Mouse (Mus musculus) ES-E14 (cell line): ENCODE measurements around the gene Macrod1. TPM values are rescaled to one million over a fixed set of nuclear protein-coding genes. Genes with fewer than 3 reads are reported as not detected.
A peak's percentile ranks its signal among the peaks of the same experiment; 100 is the strongest.

Experiments used
- DNase-seq: peaks from one replicate; pipeline ENCODE4 v3.0.0-alpha.2; 2013; ENCODE audit warnings: low read depth, low spot score
- H3K27ac ChIP-seq: 2 replicates; pipeline ENCODE4 v1.5.1; 2012; ENCODE audit warnings: low read depth, mild to moderate bottlenecking, low read length, moderate library complexity, mixed read lengths; ENCODE audit not compliant: poor library complexity, insufficient read depth, severe bottlenecking
- H3K36me3 ChIP-seq: 2 replicates; pipeline ENCODE4 v1.6.1; 2012; ENCODE audit warnings: mild to moderate bottlenecking, low read length, moderate library complexity, mixed read lengths; ENCODE audit not compliant: control insufficient read depth, poor library complexity, insufficient read depth, severe bottlenecking
- H3K4me1 ChIP-seq, 2 experiments: fragments of 150-350 bp in 1 of 2; sonication (generic) in 1 of 2; 2 replicates each; pipeline ENCODE4 v1.6.1; 2012; ENCODE audit warnings: low read length in 2 of 2, mild to moderate bottlenecking in 1 of 2, mixed read lengths in 1 of 2; ENCODE audit not compliant: control insufficient read depth in 2 of 2, insufficient read depth in 2 of 2, poor library complexity in 1 of 2
- H3K4me3 ChIP-seq, 2 experiments: fragments of 150-350 bp in 1 of 2; sonication (generic) in 1 of 2; 2 replicates each; pipeline ENCODE4 v1.5.1; 2012; ENCODE audit warnings: low read length in 2 of 2, low read depth in 1 of 2, mild to moderate bottlenecking in 1 of 2, mixed read lengths in 1 of 2; ENCODE audit not compliant: insufficient read depth in 1 of 2, poor library complexity in 1 of 2, severe bottlenecking in 1 of 2
- H3K9ac ChIP-seq: 2 replicates; pipeline ENCODE4 v1.6.1; 2012; ENCODE audit warnings: low read depth, mild to moderate bottlenecking, low read length, mixed read lengths; ENCODE audit not compliant: poor library complexity, insufficient read depth, severe bottlenecking
- H3K9me3 ChIP-seq: fragments of 150-350 bp; sonication (generic); 2 replicates; pipeline ENCODE4 v1.6.1; 2012; ENCODE audit warnings: low read depth, mild to moderate bottlenecking, low read length; ENCODE audit not compliant: control insufficient read depth, insufficient read depth
- CHD2 ChIP-seq: IDR thresholded peaks from 2 replicates; pipeline ENCODE4 v1.6.1; 2014; ENCODE audit warnings: mild to moderate bottlenecking, low read depth, low read length, inconsistent platforms
- HCFC1 ChIP-seq: IDR thresholded peaks from 2 replicates; pipeline ENCODE4 v1.6.1; 2012; ENCODE audit warnings: low read length, inconsistent platforms, borderline replicate concordance; ENCODE audit not compliant: insufficient read depth
- MAFK ChIP-seq: IDR thresholded peaks from 2 replicates; pipeline ENCODE4 v1.6.1; 2014; ENCODE audit warnings: mild to moderate bottlenecking, low read depth, low read length, inconsistent platforms; ENCODE audit not compliant: insufficient read depth
- ZC3H11A ChIP-seq: IDR thresholded peaks from 2 replicates; pipeline ENCODE4 v1.6.1; 2012; ENCODE audit warnings: low read depth, mild to moderate bottlenecking, inconsistent platforms, low read length, borderline replicate concordance
- ZNF384 ChIP-seq: IDR thresholded peaks from 2 replicates; pipeline ENCODE4 v1.6.1; 2012; ENCODE audit warnings: low read depth, low read length, inconsistent platforms
- in situ Hi-C, 2 experiments: fragments of 600-800 bp; cut with MboI; formaldehyde crosslinking; loops; one replicate each; pipeline ENCODE4 v1.15.1; 2025; ENCODE audit warnings: low sequenced_read_pairs in 2 of 2, inconsistent platforms in 1 of 2; ENCODE audit not compliant: unreplicated experiment in 2 of 2
- total RNA-seq: library from RNA; depleted of rRNA; stranded (reverse); fragments of 300-350 nt; gene quantifications from 2 replicates; pipeline ENCODE4 v1.2.3, GENCODE M21; 2012

Gene Macrod1
- total RNA-seq, 1 experiment: 1.4 TPM

DNA sequence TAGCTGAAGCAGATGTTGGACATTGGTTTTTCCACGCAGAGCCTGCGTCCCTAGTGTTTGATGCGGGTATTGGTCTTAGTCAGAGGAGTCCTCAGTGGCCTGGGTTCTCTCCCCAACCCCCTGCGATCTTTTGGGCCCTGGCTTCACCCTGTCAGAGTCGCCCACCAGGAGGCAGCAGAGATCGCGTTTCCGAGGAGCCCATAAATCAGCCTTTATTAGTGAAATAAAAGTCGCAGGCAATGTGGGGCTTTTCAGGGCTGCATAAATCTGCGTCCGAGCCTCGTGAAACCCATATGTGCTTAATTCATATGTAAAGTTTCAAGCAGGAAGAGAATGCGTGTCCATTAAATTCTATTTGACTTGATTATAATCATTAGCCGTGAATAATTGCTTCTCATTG is 11.5 kb downstream of the Macrod1 start:
- peaks cover 2 to 15% of the 10 kb centered on the region in 2 experiments; a peak in 3 of 4 replicates for H3K4me1 ChIP-seq
- in situ Hi-C loops: loop anchor here (10.0 kb wide), 1 partner anchor 127 kb away; no protein-coding TSS in a partner anchor
- no peak overlapping the region for H3K9ac ChIP-seq
- no peak overlapping the region for H3K4me3 ChIP-seq
- no peak overlapping the region for H3K27ac ChIP-seq
- TF ChIP-seq MAFK (no peak), ZNF384 (0 out of 2 replicates have a peak, but pooled peaks have one; percentile 23), HCFC1 (no peak), CHD2 (no peak), ZC3H11A (peak; percentile 76)
- peak; percentile 68 for DNase-seq
- no peaks in the 10 kb centered on the region for H3K36me3 ChIP-seq
- no peaks in the 10 kb centered on the region for H3K9me3 ChIP-seq

- in situ Hi-C loops: loop anchor here (10.0 kb wide), 1 partner anchor 126 kb away; no protein-coding TSS in a partner anchor
Measured at GRCm38 (mm10) chr19:7068661-7069531, 12.3 kb downstream of the Macrod1 start.

DNA sequence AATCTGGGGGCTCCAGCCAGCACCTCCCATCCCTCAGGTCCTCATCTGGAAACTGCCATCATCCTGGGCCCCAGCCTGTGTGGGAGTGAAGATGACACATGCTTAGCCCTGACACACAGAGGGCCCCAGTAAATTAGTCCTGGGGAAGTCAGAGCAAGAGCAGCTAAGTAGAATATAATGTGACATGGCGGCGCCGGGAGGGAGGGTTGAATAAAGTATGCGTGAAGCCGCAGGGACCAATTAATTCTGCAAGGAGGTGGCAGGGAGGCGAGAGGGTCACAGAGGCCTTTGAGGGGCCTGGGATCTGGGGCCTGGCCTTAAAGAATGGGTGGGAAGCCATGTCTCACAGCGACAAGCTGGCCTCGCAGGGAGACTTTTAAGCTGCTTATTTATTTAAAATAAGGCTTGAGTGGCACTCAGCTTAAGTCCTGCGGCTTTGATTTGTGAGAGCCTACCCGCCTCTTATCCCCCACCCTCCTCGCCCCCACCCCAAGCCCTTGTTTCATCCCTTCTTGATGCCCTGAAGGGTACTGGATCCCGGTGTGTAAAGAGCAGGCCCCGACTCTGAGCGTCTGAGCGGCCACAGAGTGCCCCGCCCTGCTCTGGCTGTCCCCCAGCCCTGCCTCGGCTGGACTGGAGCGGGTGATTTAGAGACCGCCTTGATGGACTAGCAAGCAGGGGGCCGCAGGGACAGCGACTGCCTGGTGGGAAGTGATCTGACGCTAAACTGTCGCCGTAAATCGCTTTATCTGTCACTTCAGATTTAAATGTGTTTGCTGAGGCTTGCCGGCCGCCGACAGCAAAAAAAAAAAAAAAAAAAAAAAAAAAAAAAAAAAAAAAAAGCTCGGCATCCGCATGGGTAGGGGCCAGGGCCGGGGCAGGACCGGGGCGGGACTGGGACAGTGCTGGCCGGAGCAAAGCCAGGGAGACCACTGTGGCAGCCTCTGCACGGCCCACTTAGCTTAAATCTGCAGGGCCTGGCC is 13.5 kb downstream of the Macrod1 start:
- Histone ChIP-seq H3K4me3 (0 out of 4 replicates have a peak overlapping the region, but pooled peaks of 1 of the 2 experiments have one; percentile 11), H3K4me1 (peaks cover 2 to 16% of the 10 kb centered on the region in 2 experiments; a peak in 3 of 4 replicates)
- no peak for DNase-seq

More at GRCm38 (mm10) chr19:7068661-7069531, 12.3 kb downstream of the Macrod1 start:
- H3K36me3 ChIP-seq: no peaks in the 10 kb centered on the region
- no peak overlapping the region for H3K4me3 ChIP-seq
- no peaks in the 10 kb centered on the region for H3K9me3 ChIP-seq
- no peak overlapping the region for H3K9ac ChIP-seq
- TF ChIP-seq CHD2 (no peak), ZNF384 (no peak), MAFK (no peak), HCFC1 (no peak), ZC3H11A (no peak)
- no peak overlapping the region for H3K27ac ChIP-seq
- no peak for DNase-seq
- peaks cover 2 to 15% of the 10 kb centered on the region in 2 experiments; a peak in 3 of 4 replicates for H3K4me1 ChIP-seq

DNA sequence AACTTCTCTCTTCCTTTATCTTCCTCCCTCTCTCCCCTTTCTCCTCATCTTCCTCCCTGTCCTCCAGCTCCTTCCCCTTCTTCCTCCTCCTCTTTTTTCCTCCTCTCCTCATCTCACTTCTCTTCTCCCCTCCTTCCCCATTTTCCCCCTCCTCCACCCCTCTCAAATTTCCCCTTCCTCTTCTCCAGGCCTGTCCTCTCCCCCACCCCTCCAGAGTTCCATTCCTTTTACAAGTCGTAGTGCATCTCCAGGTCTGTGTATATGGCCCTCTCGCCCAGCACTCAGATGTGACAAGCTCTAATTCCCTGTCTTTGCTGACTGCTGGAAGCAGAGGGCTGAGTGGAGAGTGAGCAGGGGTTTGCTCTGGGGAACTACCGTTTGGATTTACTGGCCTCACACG is 14.2 kb downstream of the Macrod1 start:
- H3K9me3 ChIP-seq: no peaks in the 10 kb centered on the region
- no peak overlapping the region for H3K9ac ChIP-seq
- no peaks in the 10 kb centered on the region for H3K36me3 ChIP-seq
- in situ Hi-C loops: no loop called here
- H3K4me1 ChIP-seq: peaks cover 5 to 19% of the 10 kb centered on the region in 2 experiments; a peak in 3 of 4 replicates
- H3K27ac ChIP-seq: no peak overlapping the region
- no peak for DNase-seq
- TF ChIP-seq CHD2 (no peak), ZC3H11A (no peak), ZNF384 (no peak), HCFC1 (no peak), MAFK (no peak)
- no peak overlapping the region for H3K4me3 ChIP-seq

More for the DNA sequence above, 13.5 kb downstream of the Macrod1 start:
- no peak overlapping the region for H3K27ac ChIP-seq
- H3K9ac ChIP-seq: peak overlapping the region; percentile 30; the same call in 1 of the 2 replicates
- in situ Hi-C loops: loop anchor here (10.0 kb wide), 1 partner anchor 125 kb away; no protein-coding TSS in a partner anchor
- no peaks in the 10 kb centered on the region for H3K9me3 ChIP-seq
- TF ChIP-seq HCFC1 (no peak), ZNF384 (peak; percentile 93)
- H3K36me3 ChIP-seq: no peaks in the 10 kb centered on the region
